Mouse (Mus musculus): ENCODE results near the gene Cxcr5.

The Cxcr5 gene

DNA sequence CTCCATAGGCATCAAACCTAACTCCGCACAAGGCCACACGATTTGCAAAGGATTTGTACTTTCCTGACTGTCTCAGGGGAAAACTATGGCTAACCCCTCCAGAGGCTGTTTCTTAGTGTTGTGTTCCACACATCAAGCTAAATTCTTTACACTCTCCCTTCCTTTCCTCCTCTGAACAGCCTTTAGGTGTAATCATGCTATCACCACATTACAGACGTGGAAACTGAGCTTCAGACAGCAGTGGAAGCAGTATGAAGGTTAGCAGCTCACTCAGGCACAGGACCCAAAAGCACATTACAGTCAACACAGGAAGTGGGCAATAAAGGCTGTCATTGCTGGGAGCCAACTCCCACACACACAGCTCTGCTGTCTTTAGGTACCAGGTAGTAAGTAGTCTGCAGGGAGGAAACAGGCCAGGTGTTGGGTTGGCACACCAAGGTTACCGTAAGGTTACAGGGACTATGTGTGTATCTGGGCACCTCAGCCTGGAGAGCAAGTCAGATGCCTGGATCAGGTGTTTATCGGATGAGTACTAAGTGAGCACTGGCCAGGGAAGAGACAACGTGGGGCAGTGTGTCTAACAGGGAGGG lies 28.6 kb downstream of the Cxcr5 start:
- peak; percentile 60 to 62 for DNase-seq

DNA sequence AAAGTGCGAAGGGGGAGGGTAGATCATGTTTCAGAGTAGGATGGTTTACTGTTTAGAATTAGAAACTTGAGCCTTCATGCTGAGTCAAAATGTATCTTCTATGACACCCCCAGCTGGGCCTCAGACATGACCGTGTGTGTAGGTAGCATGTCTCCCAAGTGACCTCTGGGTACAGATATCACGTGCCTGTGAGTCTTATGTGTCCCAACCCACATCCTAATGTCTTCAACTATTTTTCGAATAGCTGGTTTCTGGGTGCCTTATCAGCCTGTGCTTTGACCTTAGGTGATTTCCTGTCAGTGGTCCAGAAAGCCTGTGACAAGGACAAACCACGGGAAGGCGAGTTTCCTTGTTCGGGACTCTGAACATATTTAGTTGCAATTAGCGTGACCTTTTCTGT lies 33.3 kb downstream of the Cxcr5 start:
- peak in 1 of 2 experiments; percentile 19 for DNase-seq

DNA sequence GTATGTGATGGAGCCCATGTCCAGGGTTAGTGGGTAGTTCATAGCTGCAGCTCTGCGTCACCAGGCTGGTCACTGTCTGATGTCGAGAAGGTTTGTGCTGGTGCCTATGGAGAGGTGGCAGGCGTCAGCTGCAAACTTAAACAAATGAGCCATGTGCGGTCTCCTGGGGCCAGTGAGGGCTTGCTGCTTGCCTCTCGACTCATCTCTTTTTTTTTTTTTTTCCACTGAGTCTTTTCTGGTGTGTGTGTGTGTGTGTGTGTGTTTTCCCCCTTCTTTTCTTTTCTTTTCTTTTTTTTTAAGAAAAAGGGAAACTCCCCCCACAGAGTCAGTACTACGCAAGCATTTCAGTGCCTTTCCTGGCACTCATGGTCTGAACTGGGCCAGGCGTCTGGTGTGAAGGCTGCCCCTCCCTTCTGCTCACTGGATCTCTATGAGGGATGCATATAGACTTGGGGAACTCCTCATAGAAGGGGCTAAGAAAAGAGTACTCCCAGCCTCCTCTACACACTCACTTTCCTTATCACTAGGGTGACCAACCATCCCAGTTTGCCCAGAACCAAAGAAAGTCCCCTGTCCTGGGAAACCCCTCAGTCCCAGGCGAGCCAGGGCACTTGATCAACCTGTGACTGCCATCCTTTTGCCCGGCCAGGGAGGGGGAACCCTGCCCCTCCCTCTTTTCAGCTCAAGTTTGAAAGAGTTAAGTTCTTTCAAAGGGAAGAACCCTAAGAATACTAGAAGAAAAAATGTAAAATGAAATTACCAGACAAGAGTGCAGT lies 35.2 kb downstream of the Cxcr5 start:
- peak; percentile 82 to 87 for DNase-seq

DNA sequence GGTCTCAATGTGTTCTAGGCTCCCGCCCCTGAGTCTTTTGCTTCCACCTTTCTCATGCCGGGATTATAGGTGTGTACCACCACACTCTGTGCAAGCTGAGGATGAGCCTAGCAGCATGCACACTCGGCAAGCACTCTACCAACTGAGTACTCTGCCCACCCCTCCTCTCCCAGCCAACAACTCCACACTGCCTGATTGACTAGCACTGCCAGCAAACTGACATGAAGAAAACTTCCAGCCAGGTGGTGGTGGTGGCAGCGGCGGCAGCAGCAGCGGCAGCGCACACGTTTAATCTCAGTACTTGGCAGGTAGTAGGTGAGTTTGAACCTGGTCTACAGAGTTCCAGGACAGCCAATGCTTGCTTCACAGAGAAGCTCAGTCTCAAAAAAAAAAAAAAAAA lies 36.1 kb downstream of the Cxcr5 start:
- peak; percentile 33 to 43 for DNase-seq

DNA sequence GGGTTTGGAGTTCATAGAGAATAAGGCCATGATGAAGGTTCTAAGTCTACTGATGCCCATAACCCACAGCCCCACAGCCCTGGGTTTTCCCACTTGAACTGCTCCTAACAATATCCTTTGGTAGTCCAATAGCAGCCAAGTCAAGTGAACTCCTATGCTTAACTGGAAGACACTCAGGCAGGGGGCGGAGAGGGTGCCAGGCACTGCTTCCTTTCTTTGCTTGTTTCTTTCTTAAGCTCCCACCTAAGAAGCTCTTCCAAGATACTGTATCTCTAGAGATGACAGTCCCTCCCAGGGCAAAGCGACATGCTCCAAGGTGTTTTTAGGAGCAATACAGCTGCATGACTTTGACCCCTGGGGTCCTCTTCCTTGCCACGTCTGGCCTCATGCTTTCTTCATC lies 36.7 kb downstream of the Cxcr5 start:
- DNase-seq, result peak in 1 of 2 experiments; percentile 31

DNA sequence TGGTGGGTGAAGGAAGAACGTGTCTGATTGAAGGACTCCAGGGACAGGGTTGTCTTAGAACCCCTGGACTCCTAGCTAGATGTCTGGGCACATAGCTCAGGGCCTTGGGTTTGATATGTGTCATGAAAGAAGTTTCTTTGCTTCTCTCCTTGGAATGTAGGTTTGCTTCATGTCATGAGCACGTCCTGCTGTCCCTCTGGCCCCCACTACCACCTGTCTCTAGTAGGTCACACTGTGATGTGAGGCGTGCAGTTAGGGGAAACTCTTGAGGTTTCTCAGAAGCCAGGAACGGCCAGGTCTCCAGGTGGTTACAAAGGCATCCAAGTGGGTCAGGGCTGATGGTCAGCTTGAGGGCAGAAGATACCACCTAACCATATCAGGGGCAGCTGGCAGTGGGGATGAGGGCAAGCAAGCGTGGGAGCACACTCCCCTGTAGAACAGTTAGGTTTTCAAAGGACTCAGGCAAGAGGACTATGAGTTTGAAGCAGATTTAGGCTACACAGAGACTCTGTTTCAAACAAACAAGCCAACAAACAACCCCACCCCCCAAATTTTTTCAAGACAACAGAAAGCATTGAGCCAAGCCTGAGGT lies 37.3 kb downstream of the Cxcr5 start:
- peak in 1 of 2 experiments; percentile 41 for DNase-seq

DNA sequence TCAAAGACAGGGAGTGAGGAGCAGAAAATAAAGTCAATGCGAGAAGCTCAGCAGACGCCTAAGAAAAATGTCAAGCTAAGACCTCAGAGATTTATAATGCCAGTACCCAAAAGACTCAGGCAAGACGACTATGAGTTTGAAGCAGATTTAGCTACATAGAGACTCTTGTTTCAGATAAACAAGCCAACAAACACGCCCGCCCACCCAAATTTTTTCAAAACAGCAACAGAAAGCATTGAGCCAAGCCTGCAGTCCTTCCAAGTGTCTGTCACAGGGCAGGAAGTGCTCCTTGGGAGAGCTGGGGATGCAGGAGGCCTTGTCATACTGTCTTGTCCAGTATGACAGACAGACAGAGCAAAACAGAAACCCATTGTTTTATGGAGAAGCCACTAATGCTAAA lies 38.0 kb downstream of the Cxcr5 start:
- DNase-seq, result peak; percentile 29 to 44

DNA sequence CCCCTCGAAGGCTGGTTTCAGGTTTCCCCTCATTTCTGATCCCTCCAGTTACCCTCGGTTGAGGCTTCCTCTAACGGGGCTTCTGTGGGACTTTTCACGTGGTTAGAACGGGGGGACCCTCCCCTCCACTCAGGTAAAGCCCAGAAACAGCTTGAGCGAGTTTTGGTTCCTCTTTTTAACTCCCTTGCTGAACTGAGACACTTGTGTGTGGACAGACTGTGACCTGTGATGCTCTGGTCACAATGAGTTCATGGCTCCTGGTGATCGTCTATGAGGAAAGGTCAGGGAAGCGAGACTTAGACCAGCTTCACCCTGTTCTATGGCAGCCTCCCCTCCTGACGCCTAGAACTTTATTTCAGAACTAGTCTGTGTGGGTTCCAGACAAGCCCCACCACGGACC lies 39.8 kb downstream of the Cxcr5 start:
- DNase-seq, result peak; percentile 72 to 82

DNA sequence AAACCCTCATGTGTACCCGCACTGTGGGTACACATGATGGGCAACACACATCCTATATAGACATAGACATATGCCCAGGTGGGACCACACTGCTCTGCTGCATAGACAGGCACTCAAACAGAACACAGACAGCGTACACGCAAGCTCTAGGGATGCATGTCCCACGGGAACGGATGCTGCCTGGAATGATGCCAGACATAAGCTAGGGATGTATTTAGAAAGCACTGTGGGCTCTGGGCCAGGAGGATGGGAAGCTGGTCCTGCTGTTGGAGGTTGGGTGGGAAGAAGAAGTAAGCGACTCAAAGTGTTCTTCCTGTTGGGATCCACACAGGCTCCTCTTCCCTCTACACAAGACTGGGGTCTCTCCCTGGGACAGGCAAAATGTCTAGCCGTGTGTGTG lies 43.6 kb downstream of the Cxcr5 start:
- DNase-seq, result no peak

DNA sequence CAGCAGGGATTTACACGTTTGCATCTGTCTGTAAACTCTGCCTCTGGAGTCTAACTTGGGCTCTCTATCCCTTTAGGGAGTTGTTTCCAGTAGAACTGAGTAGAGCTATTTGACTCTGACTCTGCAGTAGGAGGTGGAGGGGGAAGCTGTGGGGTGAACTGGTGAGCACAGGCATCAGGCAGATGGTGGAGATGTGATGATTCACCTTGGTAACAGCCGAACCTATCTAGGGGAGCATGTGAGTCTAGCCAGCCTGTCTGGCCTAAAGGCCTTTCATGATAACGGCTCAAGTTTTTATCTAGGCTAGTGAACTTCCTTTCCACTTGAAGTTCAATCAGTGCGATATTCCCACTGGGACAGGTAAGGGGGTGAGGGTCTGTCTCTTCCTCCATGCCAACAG lies 44.3 kb downstream of the Cxcr5 start:
- DNase-seq, result peak in 1 of 2 experiments; percentile 37

DNA sequence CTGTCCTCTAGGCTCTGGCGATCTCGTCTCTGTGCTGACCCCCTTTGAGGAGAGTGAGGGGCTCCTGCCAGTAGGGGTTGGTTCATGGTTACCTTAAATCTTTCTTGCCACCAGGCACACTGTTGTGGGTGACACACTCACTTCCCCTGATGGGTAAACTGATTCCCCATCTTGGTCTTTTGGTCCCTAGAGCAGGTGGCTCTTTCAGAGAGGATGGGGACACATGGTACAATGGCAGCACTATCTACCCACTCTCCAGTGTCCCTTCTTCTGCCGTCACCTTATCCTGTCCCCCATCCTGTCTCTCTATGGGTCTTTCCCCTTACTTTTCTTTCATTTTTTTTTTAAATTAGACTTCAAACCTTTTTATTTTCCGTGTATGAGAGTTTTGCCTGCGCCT lies 45.8 kb downstream of the Cxcr5 start:
- DNase-seq, result no peak

DNA sequence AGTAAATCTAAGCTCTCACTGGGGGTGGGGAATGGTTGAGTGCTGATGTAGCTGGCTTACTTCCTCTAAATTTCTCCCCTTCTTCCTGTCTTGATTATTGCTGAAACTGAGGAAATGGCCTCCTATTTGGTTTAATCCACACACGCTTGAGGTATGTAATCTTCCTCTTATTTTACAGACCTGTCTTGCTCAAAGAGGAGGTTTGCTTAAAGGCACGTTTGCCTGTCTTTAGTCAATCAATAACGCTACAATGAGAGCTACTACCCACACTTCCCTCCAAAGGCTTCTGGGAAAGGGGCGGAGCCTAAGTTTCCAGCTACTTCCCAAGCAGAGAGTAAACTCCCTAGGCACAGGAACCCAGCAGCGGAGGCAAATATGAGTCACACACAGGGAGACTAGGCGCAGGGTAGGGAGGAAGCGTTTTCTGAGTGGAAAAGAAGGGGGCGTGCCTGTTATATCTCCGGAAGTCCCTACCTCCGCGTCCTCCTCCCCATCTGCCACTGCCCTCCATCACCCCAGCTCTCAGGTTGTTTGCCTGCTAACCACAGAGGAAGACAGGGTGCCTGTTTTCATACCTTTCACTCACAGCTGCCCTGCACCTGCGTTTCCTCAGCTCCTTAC lies 46.4 kb downstream of the Cxcr5 start:
- peak; percentile 63 to 68 for DNase-seq

DNA sequence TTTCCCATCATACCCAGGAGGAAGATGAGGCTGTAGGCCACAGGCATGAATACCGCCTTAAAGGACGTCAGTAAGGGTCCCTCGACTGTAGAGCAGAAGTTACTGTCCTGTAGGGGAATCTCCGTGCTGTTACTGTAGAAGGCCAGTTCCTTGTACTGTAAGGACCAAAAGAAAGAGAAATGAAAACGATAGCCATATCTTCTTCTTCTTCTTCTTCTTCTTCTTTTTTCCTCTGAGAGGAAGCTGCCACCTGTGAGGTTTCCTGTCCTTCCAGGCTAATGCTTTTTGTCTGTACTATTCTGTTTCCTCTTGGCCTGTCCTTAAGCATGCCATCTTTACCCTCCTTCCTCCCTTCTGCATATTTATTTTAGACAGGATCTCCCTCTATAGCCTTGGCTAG lies 47.5 kb downstream of the Cxcr5 start:
- peak; percentile 37 to 38 for DNase-seq

DNA sequence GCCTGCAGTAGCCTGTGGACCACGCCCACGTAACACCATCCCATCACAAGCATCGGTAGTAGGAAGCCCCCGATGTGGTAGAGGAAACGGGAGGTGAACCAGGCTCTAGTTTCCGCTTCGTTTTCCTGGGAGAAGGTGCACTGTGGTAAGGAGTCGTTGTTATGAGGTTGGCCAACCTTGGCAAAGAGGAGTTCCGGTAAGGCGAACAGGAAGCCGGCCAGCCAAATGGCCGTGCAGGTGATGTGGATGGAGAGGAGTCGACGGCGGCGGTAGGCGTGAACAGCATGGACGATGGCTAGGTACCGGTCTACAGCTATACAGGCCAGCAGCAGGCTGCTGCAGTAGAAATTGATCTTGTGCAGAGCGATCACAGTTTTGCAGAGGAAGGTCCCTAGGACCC lies 48.1 kb downstream of the Cxcr5 start:
- no peak for DNase-seq

DNA sequence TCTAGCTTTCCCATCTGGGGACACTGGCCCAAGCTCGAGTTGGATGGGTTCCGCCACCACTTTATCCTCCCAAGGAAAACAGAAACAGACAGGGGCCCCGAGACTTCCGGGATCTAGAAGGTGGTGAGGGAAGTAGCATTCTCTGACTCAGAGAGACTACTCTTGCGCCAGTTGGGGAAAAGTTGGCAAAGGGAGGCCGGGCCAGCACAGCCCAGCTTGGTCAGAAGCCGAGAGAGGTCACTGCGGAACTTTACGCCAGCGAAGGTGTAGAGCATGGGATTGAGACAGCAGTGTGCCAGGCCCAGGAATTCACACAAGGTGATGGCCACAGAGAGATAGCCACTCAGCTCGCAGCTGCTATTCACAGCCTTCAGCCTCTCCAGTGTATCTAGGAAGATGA lies 48.6 kb downstream of the Cxcr5 start:
- DNase-seq, result no peak

DNA sequence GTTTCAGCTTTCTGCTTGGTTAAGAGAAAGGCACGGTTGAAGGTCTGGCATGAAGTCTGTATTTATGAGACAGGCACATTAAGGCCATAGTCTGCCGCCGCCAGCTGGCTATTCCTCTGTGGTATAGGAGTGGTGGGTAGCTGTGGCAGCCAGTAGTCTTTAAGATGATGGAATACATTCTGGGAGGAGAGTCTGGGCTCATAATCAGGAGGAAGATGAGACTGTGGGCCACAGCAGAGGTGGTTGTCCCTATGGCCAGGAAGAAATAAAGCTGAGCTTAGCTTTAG lies 49.0 kb downstream of the Cxcr5 start:
- DNase-seq, result peak in 1 of 2 experiments; percentile 2

DNA sequence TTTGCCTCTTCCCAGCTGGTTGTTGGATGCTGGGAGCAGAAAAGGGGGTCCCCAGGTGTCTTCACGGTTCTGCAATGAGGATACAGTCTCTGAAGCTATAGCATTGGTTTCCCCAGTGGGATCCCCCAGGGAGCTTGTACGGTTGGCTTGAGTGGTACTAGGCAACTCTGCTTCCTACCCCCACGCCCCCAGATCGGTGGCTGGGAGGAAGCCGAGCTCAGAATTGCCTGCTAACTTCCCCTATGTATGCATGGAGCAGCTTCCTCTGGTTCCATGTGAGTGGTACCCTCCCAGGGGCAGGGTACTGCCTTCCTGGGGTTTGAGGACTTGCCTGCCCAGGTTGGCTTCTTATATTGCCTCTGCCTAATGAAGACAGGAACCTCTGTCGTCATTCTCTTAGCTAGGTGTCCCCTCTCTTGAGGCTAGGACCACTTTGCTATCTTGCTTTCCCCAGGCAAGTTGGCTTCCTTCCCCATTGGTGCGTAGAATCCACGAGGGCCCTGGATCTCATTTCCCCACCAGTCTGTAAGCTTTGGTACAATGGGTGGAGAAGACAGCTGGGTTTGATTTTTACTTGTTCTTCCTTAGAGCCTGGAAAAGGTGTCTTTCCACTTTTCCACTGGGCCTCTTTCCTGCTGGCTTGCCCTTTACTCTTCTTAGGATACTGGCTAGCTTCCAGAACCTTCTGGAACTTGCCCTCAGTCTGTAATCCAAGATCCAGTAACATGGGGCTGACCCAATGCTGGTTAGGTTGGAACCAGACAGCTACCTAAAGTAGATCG lies 49.6 kb downstream of the Cxcr5 start:
- DNase-seq, result peak; percentile 79 to 81

DNA sequence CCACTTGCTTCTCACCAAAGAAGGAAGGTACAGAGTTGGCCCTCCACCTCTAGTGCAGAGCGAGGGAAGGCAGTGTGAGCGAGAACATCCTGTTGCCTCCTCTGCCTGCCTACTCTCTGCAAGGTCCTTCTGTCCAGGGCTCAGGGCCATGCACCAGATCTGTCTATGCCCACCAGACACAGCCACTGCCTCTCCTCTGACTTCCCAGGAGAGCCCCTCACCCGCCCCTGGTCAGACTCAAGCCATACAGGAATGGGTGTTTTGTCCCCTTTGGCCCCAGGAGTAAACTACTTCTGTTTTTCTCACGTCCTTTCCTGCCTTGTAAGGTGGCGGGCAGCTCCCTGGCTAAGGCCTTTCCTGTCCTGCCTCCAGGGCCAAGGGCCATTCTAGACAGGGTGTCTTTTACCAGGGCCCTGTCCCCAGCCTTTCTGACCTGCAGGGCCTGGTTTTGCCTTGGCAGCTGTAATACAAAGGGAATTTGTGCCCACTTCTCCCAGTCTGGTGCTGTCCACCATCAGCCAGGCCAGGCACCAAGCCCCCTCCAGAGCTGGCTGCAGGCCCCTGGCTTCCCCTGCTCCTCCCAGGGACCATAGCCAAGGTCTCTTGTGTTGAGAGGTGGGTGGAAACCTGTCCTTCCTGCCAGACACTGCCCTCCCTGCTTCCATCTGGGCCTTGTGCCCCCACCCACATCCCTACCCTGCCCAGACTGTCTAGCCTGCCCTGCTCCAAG lies 50.6 kb downstream of the Cxcr5 start:
- DNase-seq, result peak; percentile 58 to 59

DNA sequence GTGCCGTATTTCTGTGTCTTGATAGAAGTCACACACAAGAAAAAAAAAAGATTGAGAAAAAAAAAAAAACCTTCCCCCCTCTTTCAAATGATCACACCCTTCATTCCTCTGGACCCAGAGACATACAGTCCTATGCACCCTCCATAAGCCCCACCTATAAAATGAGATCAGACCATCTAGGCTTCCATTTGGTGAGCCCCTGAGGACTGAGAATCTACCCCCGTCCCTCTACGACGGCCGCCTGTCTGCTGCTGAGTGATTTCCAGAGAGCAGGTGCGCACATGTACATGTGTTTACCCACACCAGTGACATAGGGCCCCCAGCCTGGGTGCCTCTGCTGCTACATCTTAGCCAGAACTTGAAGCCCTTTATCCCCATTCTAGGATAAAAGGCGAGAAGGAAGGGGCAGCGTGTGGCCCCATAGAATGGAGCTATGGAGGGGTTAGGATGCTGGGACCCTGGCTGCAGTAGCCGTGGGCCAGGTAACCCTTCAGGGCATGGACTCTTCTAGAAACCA lies 51.3 kb downstream of the Cxcr5 start:
- no peak for DNase-seq

DNA sequence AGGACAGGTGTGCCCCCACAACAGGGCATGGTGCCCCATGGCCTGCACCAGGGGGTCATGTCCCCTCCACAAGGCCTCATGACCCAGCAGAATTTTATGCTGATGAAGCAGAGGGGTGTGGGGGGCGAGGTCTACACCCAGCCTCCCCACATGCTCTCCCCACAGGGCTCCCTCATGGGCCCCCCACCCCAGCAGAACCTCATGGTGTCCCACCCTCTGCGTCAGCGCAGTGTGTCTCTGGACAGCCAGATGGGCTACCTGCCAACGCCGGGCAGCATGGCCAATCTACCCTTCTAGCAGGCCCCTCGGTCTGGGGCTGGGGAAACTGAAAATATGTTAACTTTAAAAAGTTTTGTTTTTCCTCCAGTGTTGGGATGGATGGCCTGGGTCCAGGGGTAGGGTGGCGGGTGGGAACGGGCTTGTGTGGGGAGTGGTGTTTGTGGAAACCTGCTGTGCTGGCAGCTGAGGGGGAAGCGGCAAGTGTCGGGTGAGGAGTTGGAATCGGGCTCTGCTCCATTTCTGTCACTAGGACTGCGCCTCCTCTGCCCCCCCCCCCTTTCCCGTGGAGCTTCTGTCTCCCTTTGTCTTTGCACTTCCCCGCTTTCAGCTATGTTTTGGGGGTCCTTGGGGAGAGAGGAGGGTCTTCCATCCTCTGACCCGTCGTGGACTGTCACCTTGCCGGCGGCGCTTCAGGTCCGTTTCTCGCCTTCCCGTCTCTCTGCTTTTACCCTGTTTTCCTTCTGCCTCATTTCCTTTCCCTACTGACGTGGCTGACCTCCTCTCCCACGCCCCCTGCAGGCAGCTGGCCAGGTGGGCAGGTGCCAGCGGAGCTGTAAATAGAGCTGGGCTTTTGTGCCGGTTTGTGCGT lies 52.0 kb downstream of the Cxcr5 start:
- peak; percentile 85 to 88 for DNase-seq
